Mouse (Mus musculus) erythroblast, embryonic 14.5 days (primary cell): ENCODE data around the gene Zfp990.
"Not testable (repeated sequence)": the region's sequence is repeated elsewhere in the genome, so short reads cannot be mapped to it uniquely, and the experiment has no call there.

ENCODE experiments used
- GATA1 ChIP-seq: IDR thresholded peaks from 2 replicates; pipeline ENCODE4 v1.6.1; 2012; ENCODE audit warnings: low read length, inconsistent platforms, mixed read lengths
- TAL1 ChIP-seq: IDR thresholded peaks from 3 replicates; pipeline ENCODE4 v1.6.1; 2012; ENCODE audit warnings: low read length, inconsistent platforms, mixed read lengths

DNA sequence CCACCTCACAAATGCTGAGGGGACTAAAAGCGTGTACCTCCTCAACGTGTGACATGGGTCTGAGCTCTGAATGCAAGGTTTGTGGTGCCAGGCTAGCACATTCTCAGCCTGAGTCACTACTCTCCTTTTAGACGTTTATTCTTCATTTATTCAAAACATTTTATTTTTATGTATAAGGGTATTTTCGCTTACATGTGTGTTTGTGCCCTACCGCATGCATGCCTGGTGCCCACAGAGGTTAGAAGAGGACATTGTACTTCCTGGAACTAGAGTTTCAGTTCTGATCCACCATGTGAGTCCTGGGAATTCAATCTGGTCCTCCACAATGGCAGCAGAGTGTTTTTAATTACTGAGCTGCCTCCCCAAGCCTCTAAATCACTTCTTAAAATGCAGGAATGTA, 33.3 kb downstream of the Zfp990 start:
- not testable (repeated sequence) for TF ChIP-seq GATA1, TAL1
